Mouse (Mus musculus): ENCODE data around the gene Gnl1.
"Not testable (repeated sequence)": the region's sequence is repeated elsewhere in the genome, so short reads cannot be mapped to it uniquely, and the experiment has no call there.

Gnl1 gene

DNA sequence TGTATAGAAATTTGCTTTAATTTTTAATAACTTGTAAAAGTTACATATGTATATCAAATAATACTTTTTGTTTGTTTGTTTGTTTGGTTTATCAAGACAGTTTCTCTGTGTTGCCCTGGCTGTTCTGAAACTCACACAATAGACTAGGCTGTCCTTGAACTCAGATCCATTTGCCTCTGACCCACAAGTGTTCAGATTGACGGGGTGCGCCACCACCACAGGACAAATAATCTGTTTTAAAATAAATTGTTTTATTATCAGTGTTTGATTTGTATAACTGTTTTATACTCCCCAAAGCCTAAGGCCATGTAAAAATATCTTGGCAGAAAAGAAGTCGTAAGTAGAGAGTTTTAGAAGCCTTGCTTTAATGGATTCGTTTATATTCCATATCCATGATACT, 48.0 kb downstream of the Gnl1 start:
- DNase-seq, result no peak

DNA sequence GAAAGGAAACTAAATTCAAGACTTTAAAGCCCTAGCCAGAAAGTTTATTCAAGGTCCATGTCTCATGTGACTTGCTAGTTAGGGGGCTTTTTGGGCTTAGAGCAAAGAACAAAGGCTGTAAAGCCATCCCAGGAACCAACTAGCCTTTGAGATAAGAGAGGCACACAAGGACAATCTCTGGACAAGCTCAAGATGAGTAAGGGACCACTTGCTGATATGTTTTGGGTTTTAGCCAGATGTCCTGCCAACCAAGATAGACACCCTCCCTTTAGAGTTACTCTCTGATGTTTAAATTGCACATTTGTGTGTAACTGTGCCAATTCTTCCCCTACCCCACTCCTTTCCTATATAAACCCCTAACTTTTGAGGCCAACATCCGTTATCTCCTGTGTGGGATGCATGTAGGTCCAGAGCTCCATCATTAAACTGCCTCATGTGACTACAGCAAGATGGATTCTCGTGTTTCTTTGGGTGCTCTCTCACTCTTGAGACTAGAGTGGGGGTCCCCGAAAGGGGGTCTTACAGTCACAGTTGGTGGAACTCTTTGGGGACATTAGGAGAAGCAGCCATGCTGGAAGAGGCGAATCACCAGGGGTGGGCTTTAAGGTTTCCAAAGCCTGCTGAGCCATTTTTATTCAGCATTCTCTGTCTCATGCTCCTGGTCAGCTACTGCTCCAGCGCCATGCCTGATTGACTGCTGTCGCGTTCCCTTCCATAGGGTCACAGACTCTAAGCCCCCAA, 49.4 kb downstream of the Gnl1 start:
- no peak for DNase-seq

DNA sequence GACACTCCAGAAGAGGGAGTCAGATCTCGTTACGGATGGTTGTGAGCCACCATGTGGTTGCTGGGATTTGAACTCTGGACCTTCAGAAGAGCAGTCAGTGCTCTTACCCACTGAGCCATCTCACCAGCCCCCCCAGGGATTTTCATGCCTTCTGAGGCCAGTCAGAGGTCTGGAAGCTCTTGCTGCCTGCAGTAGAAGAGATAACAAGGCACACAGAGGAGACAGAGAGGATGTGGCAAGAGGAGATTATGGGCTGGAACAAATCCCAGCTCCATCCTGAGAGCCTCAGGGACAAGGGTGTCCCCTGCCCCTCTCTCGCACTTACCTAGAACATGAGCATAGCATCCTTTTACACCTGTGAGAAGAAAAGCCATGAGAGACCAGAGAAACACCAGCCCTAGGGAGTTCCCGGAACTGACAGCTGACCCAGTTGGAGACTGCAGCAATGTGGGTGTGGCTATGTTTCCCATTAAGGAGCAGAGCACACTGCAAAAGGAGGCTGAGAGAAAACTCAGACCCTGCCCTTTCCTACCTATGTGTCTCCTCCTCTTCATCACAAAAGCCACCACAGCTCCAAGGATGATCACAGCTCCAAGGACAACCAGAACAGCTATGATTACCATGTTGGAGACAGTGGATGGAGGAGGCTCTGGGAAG, 50.5 kb downstream of the Gnl1 start:
- DNase-seq, result not testable (repeated sequence)

DNA sequence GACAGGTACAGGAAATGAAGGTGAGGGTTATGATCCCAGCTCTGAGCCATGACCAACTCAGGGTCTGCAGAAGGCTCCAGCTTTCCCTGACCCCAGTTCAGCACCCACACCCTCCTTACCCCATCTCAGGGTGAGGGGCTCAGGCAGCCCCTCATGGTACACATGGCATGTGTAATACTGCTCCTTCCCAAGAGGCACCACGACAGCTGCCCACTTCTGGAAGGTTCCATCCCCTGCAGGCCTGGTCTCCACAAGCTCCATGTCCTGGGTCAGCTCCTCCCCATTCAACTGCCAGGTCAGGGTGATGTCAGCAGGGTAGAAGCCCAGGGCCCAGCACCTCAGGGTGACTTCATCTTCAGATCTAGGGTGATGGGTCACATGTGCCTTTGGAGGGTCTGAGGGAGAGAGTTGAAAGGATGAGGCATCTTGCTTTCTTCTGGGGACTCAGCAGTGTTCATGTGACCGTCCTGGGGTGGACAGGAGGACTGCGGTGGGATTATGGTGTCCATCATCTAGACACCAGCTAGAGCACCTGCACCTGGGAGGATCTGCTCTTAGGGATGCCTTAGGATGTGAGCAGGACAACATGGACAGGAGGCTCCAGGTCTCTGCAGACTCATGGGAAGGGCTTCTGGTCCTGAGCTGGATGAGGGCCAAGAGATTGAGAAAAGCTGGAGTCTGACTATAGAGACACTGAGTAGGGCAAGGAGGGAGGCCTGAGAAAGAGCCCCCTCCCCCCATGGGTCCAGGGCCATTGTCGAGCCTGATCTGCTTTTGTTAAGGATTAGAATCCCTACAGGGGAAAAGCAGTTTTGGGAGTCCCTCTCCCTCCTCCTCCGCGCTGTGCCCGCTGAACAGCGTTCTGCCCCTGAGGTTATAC, 51.3 kb downstream of the Gnl1 start:
- not testable (repeated sequence) for DNase-seq

DNA sequence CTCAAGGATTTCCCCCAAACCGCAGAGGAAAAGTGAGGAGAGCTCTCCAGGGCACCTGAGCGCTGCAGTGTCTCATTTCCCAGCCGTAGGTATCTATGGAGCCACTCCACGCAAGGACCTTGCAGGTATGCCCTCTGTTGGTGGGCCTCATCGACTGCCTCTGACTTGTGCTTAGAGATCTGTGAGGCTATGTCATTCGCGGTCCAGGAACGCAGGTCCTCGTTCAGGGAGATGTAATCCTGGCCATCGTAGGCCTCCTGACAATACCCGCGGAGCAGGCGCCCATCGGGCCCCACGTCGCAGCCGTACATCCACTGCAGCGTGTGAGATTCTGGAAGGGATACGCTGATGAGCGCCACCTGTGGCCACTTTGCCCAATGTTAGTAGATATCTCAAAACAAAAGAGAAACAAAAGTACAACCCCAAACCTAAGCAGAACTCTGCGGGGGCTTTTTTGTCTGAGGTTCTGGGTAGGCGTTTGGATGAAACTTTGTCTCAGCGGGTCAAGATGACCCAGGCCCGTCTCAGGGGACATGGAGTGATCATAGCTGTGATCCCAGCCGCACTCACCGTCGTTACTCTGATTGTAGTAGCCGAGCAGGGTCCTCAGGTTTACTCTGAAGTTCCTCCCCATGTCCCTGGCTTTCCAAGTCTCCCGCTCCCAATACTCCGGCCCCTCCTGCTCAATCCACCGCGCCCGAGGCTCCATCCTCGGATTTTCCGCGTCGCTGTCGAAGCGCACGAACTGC, 52.1 kb downstream of the Gnl1 start:
- not testable (repeated sequence) for DNase-seq

DNA sequence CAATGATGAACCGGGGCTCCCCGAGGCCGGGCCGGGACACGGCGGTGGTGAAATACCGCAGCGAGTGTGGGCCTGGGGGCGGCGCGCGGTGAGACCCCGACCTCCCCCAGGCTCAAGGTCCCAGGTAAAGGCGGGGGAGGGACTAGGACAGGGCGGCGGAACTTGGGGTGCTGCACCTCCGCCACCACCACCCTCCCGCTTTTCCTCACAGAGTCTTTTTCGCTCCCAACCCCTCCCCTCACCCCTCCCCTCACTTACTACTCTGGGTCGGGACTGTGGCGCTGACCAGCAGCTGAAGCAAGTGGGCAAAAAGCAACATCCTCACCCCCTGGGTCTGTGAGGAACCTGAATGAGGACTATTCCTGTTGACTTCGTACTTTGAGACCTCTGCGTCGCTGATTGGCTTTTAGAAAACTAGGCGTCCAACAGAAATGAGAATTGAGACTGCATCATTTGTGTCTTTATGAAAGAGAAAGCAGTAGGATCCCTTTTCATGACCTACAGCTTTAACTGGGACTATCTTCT, 52.8 kb downstream of the Gnl1 start, which contains the start of gene H2-T23:
Gene H2-T23 (minus strand): TSS at position 505 of the 525 bp plus-strand sequence.
- not testable (repeated sequence) for DNase-seq

DNA sequence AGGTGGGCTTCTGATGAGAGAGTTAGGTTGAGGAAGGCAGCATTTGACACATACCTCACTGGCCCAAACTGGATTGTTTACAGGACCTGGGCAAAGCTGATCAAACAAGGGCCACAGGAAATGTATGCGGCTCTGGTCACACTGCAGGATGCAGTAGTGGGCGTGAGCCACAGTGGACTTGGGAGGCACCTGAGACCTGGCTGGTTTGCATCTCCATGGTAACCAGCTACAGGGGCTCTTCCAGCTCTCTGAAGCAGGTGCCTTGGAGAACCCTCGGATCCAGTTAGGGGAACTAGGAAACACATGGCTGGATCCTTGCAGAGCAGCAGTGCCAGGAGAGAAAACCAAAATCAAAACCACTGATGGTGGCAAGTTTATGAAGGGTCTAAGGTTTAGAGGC, 54.9 kb downstream of the Gnl1 start:
- DNase-seq, result not testable (repeated sequence)

DNA sequence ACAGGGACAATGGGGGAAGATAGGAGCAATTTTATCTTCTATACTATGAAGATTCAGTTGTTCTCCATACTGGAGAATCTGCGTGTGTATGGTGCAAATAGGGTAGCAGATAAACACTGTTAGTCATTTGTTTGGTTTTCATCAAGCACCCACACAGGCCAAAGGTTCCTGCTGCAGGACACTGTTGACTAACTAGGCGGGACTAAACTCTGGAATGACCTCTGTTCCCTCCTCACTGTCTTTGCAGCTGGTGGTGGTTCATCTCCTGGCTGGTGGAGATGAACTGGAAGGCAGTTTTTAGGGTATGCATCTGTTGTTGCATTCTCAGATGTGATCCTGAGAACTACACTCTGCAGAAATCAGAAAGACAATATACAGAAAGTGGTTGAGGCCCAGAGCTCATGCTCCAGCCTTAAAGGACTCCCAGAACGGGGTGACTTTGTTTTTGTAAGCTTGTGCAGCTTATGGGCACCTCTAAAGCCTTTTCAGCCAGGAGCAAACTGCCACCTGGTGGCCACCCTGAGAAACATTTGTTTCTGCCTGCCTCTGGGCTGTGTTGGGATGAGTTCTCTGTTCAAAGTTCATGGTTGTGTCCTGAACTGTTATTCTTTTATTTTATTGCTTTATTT, 55.5 kb downstream of the Gnl1 start:
- DNase-seq, result peak; percentile 49

DNA sequence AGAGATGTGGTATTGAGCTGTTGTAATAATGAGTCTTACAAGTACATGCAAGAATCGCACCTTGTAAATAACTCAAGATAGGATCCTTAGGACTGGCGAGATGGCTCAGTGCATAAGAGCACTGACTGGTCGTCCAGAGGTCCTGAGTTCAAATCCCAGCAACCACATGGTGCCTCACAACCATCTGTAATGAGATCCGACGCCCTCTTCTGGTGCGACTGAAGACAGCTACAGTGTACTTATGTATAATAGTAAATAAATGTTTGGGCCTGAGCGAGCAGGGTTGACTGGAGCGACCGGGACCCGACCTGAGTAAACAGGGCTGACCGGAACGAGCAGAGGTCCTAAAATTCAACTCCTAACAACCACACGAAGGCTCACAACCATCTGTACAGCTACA, 56.5 kb downstream of the Gnl1 start:
- not testable (repeated sequence) for DNase-seq
